Mouse (Mus musculus) cortical plate, adult 2 months (tissue): ENCODE measurements at regions not wholly inside any gene's neighbourhood (a gene's known extent, or its start where the extent isn't known, plus 50 kb on each side); places are given as distances from the start of the nearest gene placed in this dataset.

Source experiments
- CTCF ChIP-seq: fragments of 200-500 bp; IDR thresholded peaks from 2 replicates; pipeline ENCODE4 v1.5.1; 2011; ENCODE audit warnings: mild to moderate bottlenecking, control low read depth, low read length; ENCODE audit not compliant: insufficient read depth; ENCODE audit errors: extremely low read depth
- POLR2A ChIP-seq: fragments of 200-500 bp; IDR thresholded peaks from 2 replicates; pipeline ENCODE4 v1.6.1; 2011; ENCODE audit warnings: mild to moderate bottlenecking, low read length, control low read depth; ENCODE audit not compliant: insufficient read depth; ENCODE audit errors: extremely low read depth

GRCm38 (mm10) chr3:109273074-109273801, 67.2 kb upstream of the Vav3 start:
- TF ChIP-seq POLR2A: no peak
- TF ChIP-seq CTCF: no peak
